Mouse (Mus musculus) embryonic facial prominence, embryonic 15.5 days (tissue): ENCODE results near the gene Adamts9. TPM values are rescaled to one million over a fixed set of nuclear protein-coding genes. Genes with fewer than 3 reads are reported as not detected.

Source experiments
- ATAC-seq: fragments of 200-750 bp; cut with Nextera tagmentation; 2 replicates; pipeline ENCODE4 v1.8.0; 2017; ENCODE audit warnings: low read depth, moderate TSS enrichment; ENCODE audit not compliant: insufficient number of reproducible peaks, low FRiP score, low TSS enrichment
- H3K27ac ChIP-seq: fragments of 300-500 bp; sonication (generic); replicated peaks from 2 replicates; pipeline ENCODE4 v1.5.1; 2015; ENCODE audit warnings: mild to moderate bottlenecking, inconsistent platforms
- H3K27me3 ChIP-seq: fragments of 300-500 bp; sonication (generic); 2 replicates; pipeline ENCODE4 v1.6.1; 2015; ENCODE audit warnings: inconsistent platforms
- H3K36me3 ChIP-seq: fragments of 300-500 bp; sonication (generic); 2 replicates; pipeline ENCODE4 v1.6.1; 2015; ENCODE audit warnings: mild to moderate bottlenecking, inconsistent platforms
- H3K4me1 ChIP-seq: fragments of 300-500 bp; sonication (generic); 2 replicates; pipeline ENCODE4 v1.6.1; 2015; ENCODE audit warnings: inconsistent platforms
- H3K4me2 ChIP-seq: fragments of 300-500 bp; sonication (generic); replicated peaks from 2 replicates; pipeline ENCODE4 v1.6.1; 2015; ENCODE audit warnings: mild to moderate bottlenecking, inconsistent platforms
- H3K4me3 ChIP-seq: fragments of 300-500 bp; sonication (generic); replicated peaks from 2 replicates; pipeline ENCODE4 v1.5.1; 2015; ENCODE audit warnings: mild to moderate bottlenecking, inconsistent platforms
- H3K9ac ChIP-seq: fragments of 300-500 bp; sonication (generic); 2 replicates; pipeline ENCODE4 v1.6.1; 2015; ENCODE audit warnings: inconsistent platforms
- H3K9me3 ChIP-seq: fragments of 300-500 bp; sonication (generic); replicated peaks from 2 replicates; pipeline ENCODE4 v1.6.1; 2016; ENCODE audit warnings: inconsistent platforms
- WGBS: fragments of 180-500 bp; shearing (Covaris S2); methylation state at CpG from one replicate; pipeline ENCODE4 v1.1.7; 2015; 5-methylcytosine and 5-hydroxymethylcytosine counted together
- polyA plus RNA-seq: library from polyadenylated mRNA; unstranded; fragments of >200 nt; fragmentation: Nextera tagmentation; extraction: Ambion mirVana; gene quantifications from 2 replicates; pipeline ENCODE4 v1.2.1, GENCODE M21; 2015

The Adamts9 gene
- polyA plus RNA-seq, 1 experiment from 2014 or later: 6.7 TPM

DNA sequence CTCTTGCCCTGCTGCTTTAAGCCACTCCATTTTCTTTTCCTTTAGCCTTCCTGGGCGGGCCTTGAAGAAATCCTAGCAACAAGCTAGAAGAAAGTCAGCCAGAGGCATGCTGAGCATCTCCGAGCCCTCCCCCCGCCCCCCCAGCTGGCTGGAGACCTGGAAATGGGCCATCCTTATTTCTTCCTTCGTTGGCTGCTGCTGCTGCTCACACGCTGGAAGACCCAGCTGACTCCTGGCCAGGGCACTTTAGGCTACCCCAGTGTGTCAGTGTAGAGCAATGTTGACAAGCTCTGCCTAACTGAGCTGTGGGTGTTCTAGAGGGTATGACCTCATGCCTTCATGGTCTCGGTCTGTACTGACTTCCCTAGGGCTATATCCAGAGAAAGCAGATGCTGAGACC is 140.1 kb downstream of the Adamts9 start:
- H3K36me3 ChIP-seq: no peaks in the 10 kb centered on the region
- no peak overlapping the region for H3K4me2 ChIP-seq

GRCm38 (mm10) chr6:92802421-92802820 is 140.9 kb downstream of the Adamts9 start:
- H3K27ac ChIP-seq: no peak overlapping the region
- WGBS: 91% methylated on average over 11 of the region's 11 CpGs
- no peak overlapping the region for H3K4me2 ChIP-seq
- 0 out of 2 replicates have a peak, but pooled peaks cover 2% of the 10 kb centered on the region for H3K36me3 ChIP-seq
- ATAC-seq: no peak
- H3K9me3 ChIP-seq: no peaks in the 10 kb centered on the region
- no peak overlapping the region for H3K4me3 ChIP-seq
- H3K4me1 ChIP-seq: peaks cover 11% of the 10 kb centered on the region; the same call in 1 of the 2 replicates
- no peak overlapping the region for H3K9ac ChIP-seq
- no peaks in the 10 kb centered on the region for H3K27me3 ChIP-seq

More for the DNA sequence above, 140.1 kb downstream of the Adamts9 start:
- H3K4me1 ChIP-seq: peaks cover 11% of the 10 kb centered on the region; the same call in 1 of the 2 replicates
- WGBS: 56% methylated on average over 6 of the region's 6 CpGs
- ATAC-seq: 0 out of 2 replicates have a peak, but pooled peaks have one; percentile 39
- H3K9me3 ChIP-seq: no peaks in the 10 kb centered on the region
- H3K4me3 ChIP-seq: no peak overlapping the region
- no peaks in the 10 kb centered on the region for H3K27me3 ChIP-seq
- H3K9ac ChIP-seq: no peak overlapping the region
- H3K27ac ChIP-seq: no peak overlapping the region; the same call in 1 of the 2 replicates

- H3K4me2 ChIP-seq: no peak overlapping the region
- no peak overlapping the region for H3K27ac ChIP-seq
- 77% methylated on average over 2 of the region's 2 CpGs for WGBS
- H3K27me3 ChIP-seq: no peaks in the 10 kb centered on the region
- no peak for ATAC-seq
- H3K9ac ChIP-seq: no peak overlapping the region
- 0 out of 2 replicates have a peak, but pooled peaks cover 2% of the 10 kb centered on the region for H3K36me3 ChIP-seq
- H3K4me3 ChIP-seq: no peak overlapping the region
- H3K9me3 ChIP-seq: no peaks in the 10 kb centered on the region
- H3K4me1 ChIP-seq: peaks cover 11% of the 10 kb centered on the region; the same call in 1 of the 2 replicates
Measured at GRCm38 (mm10) chr6:92801462-92801861, 141.8 kb downstream of the Adamts9 start.

DNA sequence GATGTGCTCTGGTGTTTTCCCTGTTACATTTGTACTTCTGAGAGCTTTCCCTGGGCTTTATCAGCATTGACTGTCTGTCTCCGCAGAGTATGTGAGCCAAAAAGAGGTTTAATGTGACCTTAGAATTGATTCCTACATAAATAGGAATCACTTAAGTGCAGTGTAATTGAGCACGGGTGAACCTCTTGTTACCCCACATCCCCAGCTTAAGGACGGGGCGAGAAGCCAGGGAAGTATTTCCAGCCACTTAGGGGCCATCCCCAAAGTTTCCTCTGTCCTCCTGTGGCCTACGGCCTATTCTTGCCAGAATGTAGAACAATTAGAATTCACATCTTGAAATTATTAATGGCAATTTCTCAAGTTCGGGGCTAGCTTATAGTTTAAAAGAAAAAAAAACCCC is 149.5 kb downstream of the Adamts9 start:
- no peak overlapping the region for H3K4me3 ChIP-seq
- H3K36me3 ChIP-seq: peaks cover 13% of the 10 kb centered on the region
- ATAC-seq: no peak
- WGBS: 43% methylated on average over 6 of the region's 6 CpGs
- no peaks in the 10 kb centered on the region for H3K9me3 ChIP-seq
- no peaks in the 10 kb centered on the region for H3K27me3 ChIP-seq
- no peak overlapping the region for H3K27ac ChIP-seq
- no peak overlapping the region for H3K9ac ChIP-seq
- no peak overlapping the region for H3K4me2 ChIP-seq
- no peaks in the 10 kb centered on the region for H3K4me1 ChIP-seq

DNA sequence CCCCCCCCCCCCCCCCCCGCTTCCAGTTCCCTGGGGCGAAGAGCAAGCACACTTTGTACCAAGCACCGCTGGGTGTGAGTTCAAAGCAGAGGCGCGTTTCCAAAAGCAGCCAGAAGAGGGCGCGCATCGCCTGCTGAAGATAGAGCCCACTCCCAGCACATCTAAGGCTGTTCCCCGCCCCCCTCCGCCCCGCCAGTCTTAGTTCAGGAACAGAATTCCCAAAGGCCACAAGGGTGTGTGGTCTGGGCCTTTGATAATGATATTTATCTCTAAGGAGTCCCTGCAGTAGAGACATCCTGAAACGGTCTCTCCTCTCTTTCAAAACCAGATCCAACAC is 155.9 kb downstream of the Adamts9 start:
- no peak overlapping the region for H3K27ac ChIP-seq
- H3K9ac ChIP-seq: no peak overlapping the region
- no peaks in the 10 kb centered on the region for H3K9me3 ChIP-seq
- H3K4me3 ChIP-seq: peak overlapping the region; percentile 26
- 1% methylated on average over 11 of the region's 12 CpGs for WGBS
- peaks cover 5% of the 10 kb centered on the region; the same call in 1 of the 2 replicates for H3K36me3 ChIP-seq
- peaks cover 15% of the 10 kb centered on the region for H3K27me3 ChIP-seq
- peak; percentile 82 for ATAC-seq
- H3K4me1 ChIP-seq: peaks cover 10% of the 10 kb centered on the region; the same call in 1 of the 2 replicates
- H3K4me2 ChIP-seq: peak overlapping the region; percentile 55

DNA sequence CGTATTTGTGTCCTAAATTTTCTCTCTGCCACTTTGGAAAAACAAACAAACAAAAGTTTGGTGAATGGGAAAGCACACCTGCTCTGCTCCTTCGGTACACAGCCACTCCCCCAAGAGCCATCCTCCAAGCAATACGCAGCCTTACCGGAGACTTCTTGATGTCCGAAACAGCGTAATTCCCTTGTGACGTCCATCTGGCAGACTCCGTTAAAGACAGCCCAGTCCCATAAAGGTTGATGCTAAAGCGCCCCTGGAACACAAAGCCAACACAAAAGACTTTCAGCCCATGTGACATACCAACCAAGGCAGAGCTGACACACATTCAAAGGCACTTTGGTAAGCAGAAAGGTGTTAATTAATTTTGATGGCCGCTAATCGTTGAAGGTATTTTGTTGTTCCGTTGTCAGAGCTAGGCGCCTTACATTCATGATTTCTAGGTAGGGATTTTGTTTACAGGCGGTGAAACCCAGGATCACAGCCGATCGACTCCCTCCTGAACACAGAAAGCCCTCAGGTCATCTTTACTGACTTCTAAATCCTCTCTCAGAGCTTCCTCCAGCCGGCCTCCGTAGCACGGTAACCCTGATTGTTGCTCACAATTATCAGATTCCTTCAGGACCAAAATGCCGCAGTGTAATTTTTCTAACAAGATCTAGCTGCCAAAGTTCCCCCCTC is 156.5 kb downstream of the Adamts9 start:
- H3K4me2 ChIP-seq: peak overlapping the region; percentile 55
- peaks cover 10% of the 10 kb centered on the region; the same call in 1 of the 2 replicates for H3K4me1 ChIP-seq
- 9% methylated on average over 20 of the region's 20 CpGs for WGBS
- 0 out of 2 replicates have a peak overlapping the region, but pooled peaks have one; percentile 21 for H3K9ac ChIP-seq
- H3K9me3 ChIP-seq: no peaks in the 10 kb centered on the region
- H3K27ac ChIP-seq: no peak overlapping the region
- peaks cover 15% of the 10 kb centered on the region for H3K27me3 ChIP-seq
- H3K36me3 ChIP-seq: peaks cover 5% of the 10 kb centered on the region; the same call in 1 of the 2 replicates
- H3K4me3 ChIP-seq: peak overlapping the region; percentile 26
- ATAC-seq: no peak

DNA sequence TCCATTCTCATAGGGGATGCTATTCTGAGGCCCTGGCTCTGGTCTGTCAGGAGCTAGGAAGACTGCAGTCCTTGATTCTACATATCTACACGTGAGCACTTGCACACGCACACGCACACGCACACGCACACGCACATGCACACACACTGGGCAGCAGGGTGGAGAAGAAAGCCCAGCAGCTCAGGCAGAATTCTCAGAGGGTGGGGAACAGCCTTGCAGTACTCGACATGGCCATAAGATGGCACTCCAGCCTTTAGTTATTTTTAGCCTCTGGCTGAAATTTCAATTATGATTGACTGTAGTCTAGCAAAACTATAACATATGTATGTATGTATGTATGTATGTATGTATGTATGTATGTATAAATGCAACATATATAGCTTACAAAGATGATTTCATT is 158.5 kb downstream of the Adamts9 start:
- ATAC-seq: no peak
- no peaks in the 10 kb centered on the region for H3K36me3 ChIP-seq
- WGBS: 24% methylated on average over 7 of the region's 7 CpGs
- H3K9me3 ChIP-seq: no peaks in the 10 kb centered on the region
- peaks cover 10% of the 10 kb centered on the region; the same call in 1 of the 2 replicates for H3K4me1 ChIP-seq
- H3K9ac ChIP-seq: no peak overlapping the region
- no peak overlapping the region for H3K4me3 ChIP-seq
- H3K27me3 ChIP-seq: peaks cover 15% of the 10 kb centered on the region
- no peak overlapping the region for H3K27ac ChIP-seq
- no peak overlapping the region for H3K4me2 ChIP-seq

DNA sequence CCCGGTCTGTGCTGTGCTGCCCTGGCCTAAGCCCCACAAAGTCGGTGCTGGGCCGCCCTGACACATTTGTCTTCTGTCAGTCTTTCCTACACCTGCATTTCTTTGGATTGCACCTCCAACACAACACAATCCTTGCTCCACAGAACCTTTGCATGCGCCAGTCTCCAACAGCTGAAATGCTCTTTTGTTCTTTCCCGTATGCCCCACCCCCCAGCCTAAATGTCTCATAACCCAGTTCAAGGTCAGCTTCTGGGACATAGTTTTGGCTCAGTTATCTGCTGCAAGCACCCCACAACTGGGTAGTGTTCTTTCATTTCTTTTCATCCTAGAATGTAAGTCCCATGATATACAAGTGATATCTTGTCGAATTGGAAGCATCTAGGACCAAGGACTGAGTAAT is 161.8 kb downstream of the Adamts9 start:
- Histone ChIP-seq H3K27ac (no peak overlapping the region), H3K36me3 (no peaks in the 10 kb centered on the region), H3K9me3 (no peaks in the 10 kb centered on the region), H3K4me2 (no peak overlapping the region), H3K9ac (no peak overlapping the region), H3K4me1 (0 out of 2 replicates have a peak, but pooled peaks cover under 1% of the 10 kb centered on the region), H3K27me3 (peaks cover 10% of the 10 kb centered on the region), H3K4me3 (no peak overlapping the region)
- ATAC-seq: no peak
- WGBS: 82% methylated on average over 6 of the region's 6 CpGs

DNA sequence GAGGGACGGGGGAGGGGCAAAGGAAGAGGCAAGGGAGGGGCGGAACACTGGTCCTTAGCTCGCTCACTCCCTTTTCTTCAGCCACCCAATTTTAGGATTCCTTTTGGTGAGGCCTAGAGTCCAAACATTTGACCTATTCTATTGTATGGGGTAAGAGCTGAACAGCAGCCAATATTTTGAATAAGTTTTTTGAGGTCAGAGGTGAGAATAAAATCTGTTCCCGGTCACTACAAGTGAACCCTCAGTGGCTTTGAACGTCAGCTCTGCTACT is 163.4 kb downstream of the Adamts9 start:
- H3K4me3 ChIP-seq: no peak overlapping the region
- WGBS: 60% methylated on average over 5 of the region's 5 CpGs

DNA sequence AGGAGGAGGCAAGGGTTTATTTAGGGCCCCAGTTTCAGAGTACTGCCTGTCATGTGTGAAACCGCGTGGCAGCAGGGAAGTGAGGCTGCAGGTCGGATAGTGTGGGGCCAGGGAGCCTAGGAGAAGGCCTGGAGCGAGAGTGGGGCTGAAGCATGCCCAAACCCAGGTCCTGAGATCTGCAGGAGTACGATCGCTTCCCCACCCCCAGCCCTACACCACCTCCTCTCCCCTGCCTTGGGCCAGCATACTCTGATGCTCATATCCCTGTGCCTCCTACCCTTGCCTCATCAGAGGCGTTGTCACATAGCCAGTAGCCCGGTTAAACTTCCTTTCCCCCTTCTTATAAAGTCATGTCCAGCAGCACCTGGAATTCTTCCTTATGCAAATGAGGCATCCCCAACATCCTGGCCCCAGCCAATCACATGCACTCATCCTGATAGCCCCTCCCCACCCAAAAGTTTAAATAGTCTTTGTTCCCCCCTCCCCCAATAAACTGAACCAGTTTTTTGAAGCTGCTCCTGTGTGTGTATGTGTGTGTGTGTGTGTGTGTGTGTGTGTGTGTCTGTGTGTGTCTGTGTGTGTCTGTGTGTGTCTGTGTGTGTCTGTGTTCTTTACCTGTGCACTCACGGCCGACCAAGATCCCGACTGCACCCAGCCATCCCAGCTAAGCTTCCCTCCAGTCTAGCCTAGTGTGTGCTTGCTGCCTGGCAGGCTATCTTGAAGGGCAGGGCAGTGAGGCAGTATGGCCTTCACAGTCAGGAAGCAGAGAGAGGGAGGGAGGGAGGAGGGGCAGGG is 164.0 kb downstream of the Adamts9 start:
- WGBS: 77% methylated on average over 11 of the region's 11 CpGs
- no peak overlapping the region for H3K9ac ChIP-seq
- H3K9me3 ChIP-seq: no peaks in the 10 kb centered on the region
- no peak overlapping the region for H3K4me2 ChIP-seq
- no peaks in the 10 kb centered on the region for H3K27me3 ChIP-seq
- no peak for ATAC-seq
- H3K4me3 ChIP-seq: no peak overlapping the region
- 0 out of 2 replicates have a peak, but pooled peaks cover 9% of the 10 kb centered on the region for H3K36me3 ChIP-seq
- H3K27ac ChIP-seq: no peak overlapping the region
- no peaks in the 10 kb centered on the region for H3K4me1 ChIP-seq

More for the DNA sequence above, 163.4 kb downstream of the Adamts9 start:
- Histone ChIP-seq H3K27ac (no peak overlapping the region), H3K4me1 (no peaks in the 10 kb centered on the region), H3K9ac (no peak overlapping the region), H3K4me2 (no peak overlapping the region), H3K9me3 (no peaks in the 10 kb centered on the region), H3K36me3 (0 out of 2 replicates have a peak, but pooled peaks cover 9% of the 10 kb centered on the region), H3K27me3 (no peaks in the 10 kb centered on the region)
- ATAC-seq: no peak

DNA sequence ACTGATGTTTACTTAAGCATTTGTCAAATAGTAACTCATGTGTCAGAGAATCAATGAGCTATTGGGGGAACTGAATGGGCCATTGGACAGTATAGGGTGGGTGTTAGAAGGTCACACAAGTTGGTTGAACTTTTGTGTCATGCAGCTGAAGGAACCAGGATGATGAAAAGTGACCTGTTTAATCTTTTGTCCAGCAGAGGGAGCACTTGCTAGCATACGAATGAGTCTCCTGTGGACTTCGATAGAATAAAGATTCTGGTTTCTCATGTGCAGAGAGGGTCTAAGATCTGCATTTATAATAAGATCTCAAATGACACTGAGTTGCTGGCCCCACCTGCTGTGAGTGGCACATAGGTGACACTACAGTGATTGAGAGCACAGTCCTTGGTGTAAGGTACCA is 166.9 kb downstream of the Adamts9 start:
- no peaks in the 10 kb centered on the region for H3K4me1 ChIP-seq
- no peak overlapping the region for H3K9ac ChIP-seq
- H3K36me3 ChIP-seq: 0 out of 2 replicates have a peak, but pooled peaks cover 9% of the 10 kb centered on the region
- H3K4me3 ChIP-seq: no peak overlapping the region
- no peaks in the 10 kb centered on the region for H3K9me3 ChIP-seq
- no peak for ATAC-seq
- no peak overlapping the region for H3K27ac ChIP-seq
- WGBS: 11% methylated on average over 2 of the region's 2 CpGs
- no peak overlapping the region for H3K4me2 ChIP-seq
- H3K27me3 ChIP-seq: no peaks in the 10 kb centered on the region
